Mouse (Mus musculus) limb, embryonic 14.5 days (tissue): ENCODE measurements around the gene Hmces. TPM values are rescaled to one million over a fixed set of nuclear protein-coding genes. Genes with fewer than 3 reads are reported as not detected.

ENCODE experiments used
- ATAC-seq: fragments of 200-750 bp; cut with Nextera tagmentation; 2 replicates; pipeline ENCODE4 v1.8.0; 2017; ENCODE audit warnings: low read depth, moderate number of reproducible peaks, moderate TSS enrichment; ENCODE audit not compliant: low FRiP score
- DNase-seq: peaks from one replicate; pipeline ENCODE4 v3.0.0-alpha.2; 2015; ENCODE audit warnings: low spot score
- H3K27ac ChIP-seq: fragments of 300-500 bp; sonication (generic); replicated peaks from 2 replicates; pipeline ENCODE4 v1.5.1; 2014; ENCODE audit warnings: low read depth, mild to moderate bottlenecking, low read length, moderate library complexity, mixed read lengths
- H3K27me3 ChIP-seq: fragments of 300-500 bp; sonication (generic); 2 replicates; pipeline ENCODE4 v1.6.1; 2014; ENCODE audit warnings: low read length, mixed read lengths; ENCODE audit not compliant: control insufficient read depth, insufficient read depth
- H3K36me3 ChIP-seq: fragments of 300-500 bp; sonication (generic); 2 replicates; pipeline ENCODE4 v1.6.1; 2014; ENCODE audit warnings: mild to moderate bottlenecking, low read length, moderate library complexity, mixed read lengths; ENCODE audit not compliant: control insufficient read depth, insufficient read depth
- H3K4me1 ChIP-seq: fragments of 300-500 bp; sonication (generic); 2 replicates; pipeline ENCODE4 v1.6.1; 2014; ENCODE audit warnings: antibody characterized with exemption, low read length, mixed read lengths; ENCODE audit not compliant: control insufficient read depth, insufficient read depth
- H3K4me2 ChIP-seq: fragments of 300-500 bp; sonication (generic); replicated peaks from 2 replicates; pipeline ENCODE4 v1.6.1; 2014; ENCODE audit warnings: low read depth, mild to moderate bottlenecking, low read length, moderate library complexity; ENCODE audit not compliant: severe bottlenecking
- H3K4me3 ChIP-seq: fragments of 300-500 bp; sonication (generic); replicated peaks from 2 replicates; pipeline ENCODE4 v1.5.1; 2014; ENCODE audit warnings: low read length
- H3K9ac ChIP-seq: fragments of 300-500 bp; sonication (generic); 2 replicates; pipeline ENCODE4 v1.6.1; 2014; ENCODE audit warnings: mild to moderate bottlenecking, low read depth, low read length, moderate library complexity; ENCODE audit not compliant: severe bottlenecking
- H3K9me3 ChIP-seq: fragments of 300-500 bp; sonication (generic); 2 replicates; pipeline ENCODE4 v1.6.1; 2016; ENCODE audit warnings: low read length; ENCODE audit not compliant: control insufficient read depth
- POLR2A ChIP-seq: fragments of 200-500 bp; IDR thresholded peaks from 2 replicates; pipeline ENCODE4 v1.8.0; 2012; ENCODE audit warnings: inconsistent platforms, mild to moderate bottlenecking, moderate library complexity, borderline replicate concordance; ENCODE audit not compliant: insufficient read depth, insufficient read length; ENCODE audit errors: extremely low read depth
- WGBS: fragments of 180-500 bp; shearing (Covaris S2); extraction: QIAGEN DNeasy Blood & Tissue Kit; methylation state at CpG from one replicate; pipeline ENCODE4 v1.1.7; 2014; 5-methylcytosine and 5-hydroxymethylcytosine counted together
- microRNA-seq: library from miRNA; unstranded; fragments of <30 nt; microRNA quantifications from one replicate; pipeline ENCODE4, GENCODE M21; 2016
- polyA plus RNA-seq, 2 experiments: library from polyadenylated mRNA; depleted of rRNA in 1 of 2; stranded (reverse) in 1 of 2; unstranded in 1 of 2; fragments of >200 nt; fragmentation: Nextera tagmentation in 1 of 2; extraction: Ambion mirVana in 1 of 2; gene quantifications; 2 replicates each; pipeline versions ENCODE4 v1.2.1 to v1.2.3; 2012 to 2014

The Hmces gene
- polyA plus RNA-seq, 2 experiments, result 44.1 to 48.9 TPM

- H3K9me3 ChIP-seq, result no peaks in the 10 kb centered on the region
- peaks cover 18% of the 10 kb centered on the region for H3K36me3 ChIP-seq
- peak overlapping the region; percentile 91 for H3K27ac ChIP-seq
- peak; percentile 76 for ATAC-seq
- peak overlapping the region; percentile 72 for H3K4me2 ChIP-seq
- no peaks in the 10 kb centered on the region for H3K27me3 ChIP-seq
- peak overlapping the region; percentile 92 for H3K4me3 ChIP-seq
- peak; percentile 79 for DNase-seq
- peaks cover 14% of the 10 kb centered on the region for H3K4me1 ChIP-seq
- WGBS, result 4% methylated on average over 55 of the region's 66 CpGs
- TF ChIP-seq POLR2A, result 0 out of 2 replicates have a peak, but pooled peaks have one; percentile 24
- peak overlapping the region; percentile 91 for H3K9ac ChIP-seq
These were observed 66.8 kb downstream of the Hmces start for GRCm38 (mm10) chr6:87980374-87981029.

GRCm38 (mm10) chr6:87981030-87981485, 67.3 kb downstream of the Hmces start:
- ATAC-seq, result peak; percentile 35

GRCm38 (mm10) chr6:87981547-87982256, 68.0 kb downstream of the Hmces start, which contains the start of gene H1fx:
Gene H1fx (minus strand): TSS chr6:87981637.
- DNase-seq (peak; percentile 89), ATAC-seq (peak; percentile 90)
- under 1% methylated on average over 40 of the region's 55 CpGs for WGBS
- H3K9ac ChIP-seq, result peak within 1 kb of the TSS; percentile 91
- H3K4me2 ChIP-seq, result peak within 1 kb of the TSS; percentile 72
- TF ChIP-seq POLR2A, result peak; percentile 94
- peaks cover 14% of the 10 kb centered on the region for H3K4me1 ChIP-seq
- H3K27ac ChIP-seq, result peak within 1 kb of the TSS; percentile 91
- no peaks in the 10 kb centered on the region for H3K9me3 ChIP-seq
- no peaks in the 10 kb centered on the region for H3K27me3 ChIP-seq
- peaks cover 24% of the 10 kb centered on the region for H3K36me3 ChIP-seq
- peak within 1 kb of the TSS; percentile 92 for H3K4me3 ChIP-seq

More at GRCm38 (mm10) chr6:87981030-87981485, 67.3 kb downstream of the Hmces start:
- peaks cover 14% of the 10 kb centered on the region for H3K4me1 ChIP-seq
- TF ChIP-seq POLR2A, result no peak
- H3K36me3 ChIP-seq, result peaks cover 19% of the 10 kb centered on the region
- peak overlapping the region; percentile 72 for H3K4me2 ChIP-seq
- 1% methylated on average over 45 of the region's 56 CpGs for WGBS
- H3K27ac ChIP-seq, result peak overlapping the region; percentile 91
- H3K9ac ChIP-seq, result peak overlapping the region; percentile 91
- no peaks in the 10 kb centered on the region for H3K27me3 ChIP-seq
- H3K4me3 ChIP-seq, result peak overlapping the region; percentile 92
- DNase-seq, result no peak
- H3K9me3 ChIP-seq, result no peaks in the 10 kb centered on the region

- Histone ChIP-seq H3K9me3 (no peaks in the 10 kb centered on the region), H3K36me3 (peaks cover 32% of the 10 kb centered on the region), H3K4me3 (peak overlapping the region; percentile 92), H3K9ac (peak overlapping the region; percentile 91; the same call in 1 of the 2 replicates), H3K27ac (no peak overlapping the region), H3K27me3 (no peaks in the 10 kb centered on the region), H3K4me1 (peaks cover 14% of the 10 kb centered on the region), H3K4me2 (peak overlapping the region; percentile 72)
- ATAC-seq (no peak), DNase-seq (no peak)
- TF ChIP-seq POLR2A, result no peak
- 76% methylated on average over 9 of the region's 9 CpGs for WGBS
These were observed 68.8 kb downstream of the Hmces start for GRCm38 (mm10) chr6:87982506-87982905.

Small RNAs within 50 kb of the gene (microRNA-seq; reads per million reads assigned to microRNA genes)
- not detected for gene Gm47286

Other genes with a start within 250 kb of the Hmces start
- 7.5 and 10.3 TPM in 2 replicates for gene Aplf, start 241.7 kb upstream of the Hmces start, polyA plus RNA-seq (2012; rRNA removed)
- 14.3 and 16.2 TPM in 2 replicates for gene Aplf, start 241.7 kb upstream of the Hmces start, polyA plus RNA-seq (2014; fragmentation: Nextera tagmentation; extraction: Ambion mirVana)
- gene Efcc1, start 183.1 kb upstream of the Hmces start, polyA plus RNA-seq (2012; rRNA removed), result 0.98 and 1.3 TPM in 2 replicates
- gene Efcc1, start 183.1 kb upstream of the Hmces start, polyA plus RNA-seq (2014; fragmentation: Nextera tagmentation; extraction: Ambion mirVana), result 0.64 and 0.80 TPM in 2 replicates
- gene Gp9, start 135.9 kb upstream of the Hmces start, polyA plus RNA-seq (2012; rRNA removed), result 1.4 and 2.5 TPM in 2 replicates
- 1.9 and 2.0 TPM in 2 replicates for gene Gp9, start 135.9 kb upstream of the Hmces start, polyA plus RNA-seq (2014; fragmentation: Nextera tagmentation; extraction: Ambion mirVana)
- 13.3 and 23.7 TPM in 2 replicates for gene Rab43, start 101.8 kb upstream of the Hmces start, polyA plus RNA-seq (2012; rRNA removed)
- 14.3 and 15.1 TPM in 2 replicates for gene Rab43, start 101.8 kb upstream of the Hmces start, polyA plus RNA-seq (2014; fragmentation: Nextera tagmentation; extraction: Ambion mirVana)
- 4.5 and 9.1 TPM in 2 replicates for gene Gm45140, start 78.1 kb upstream of the Hmces start, polyA plus RNA-seq (2012; rRNA removed)
- gene Gm45140, start 78.1 kb upstream of the Hmces start, polyA plus RNA-seq (2014; fragmentation: Nextera tagmentation; extraction: Ambion mirVana), result 2.7 and 4.3 TPM in 2 replicates
- 39.2 and 51.5 TPM in 2 replicates for gene Isy1, start 75.1 kb upstream of the Hmces start, polyA plus RNA-seq (2012; rRNA removed)
- 39.1 and 41.8 TPM in 2 replicates for gene Isy1, start 75.1 kb upstream of the Hmces start, polyA plus RNA-seq (2014; fragmentation: Nextera tagmentation; extraction: Ambion mirVana)
- 437 and 460 TPM in 2 replicates for gene Cnbp, start 62.8 kb upstream of the Hmces start, polyA plus RNA-seq (2012; rRNA removed)
- gene Cnbp, start 62.8 kb upstream of the Hmces start, polyA plus RNA-seq (2014; fragmentation: Nextera tagmentation; extraction: Ambion mirVana), result 1,093 and 1,108 TPM in 2 replicates
- gene Copg1, start 26.1 kb upstream of the Hmces start, polyA plus RNA-seq (2012; rRNA removed), result 135 and 137 TPM in 2 replicates
- gene Copg1, start 26.1 kb upstream of the Hmces start, polyA plus RNA-seq (2014; fragmentation: Nextera tagmentation; extraction: Ambion mirVana), result 177 and 186 TPM in 2 replicates
- 118 and 159 TPM in 2 replicates for gene H1fx, start 67.7 kb downstream of the Hmces start, polyA plus RNA-seq (2012; rRNA removed)
- 61.9 and 80.5 TPM in 2 replicates for gene H1fx, start 67.7 kb downstream of the Hmces start, polyA plus RNA-seq (2014; fragmentation: Nextera tagmentation; extraction: Ambion mirVana)
- gene Rab7, start 131.3 kb downstream of the Hmces start, polyA plus RNA-seq (2012; rRNA removed), result 185 and 208 TPM in 2 replicates
- gene Rab7, start 131.3 kb downstream of the Hmces start, polyA plus RNA-seq (2014; fragmentation: Nextera tagmentation; extraction: Ambion mirVana), result 217 and 225 TPM in 2 replicates
- gene Rpn1, start 170.5 kb downstream of the Hmces start, polyA plus RNA-seq (2012; rRNA removed), result 316 and 329 TPM in 2 replicates
- 381 and 396 TPM in 2 replicates for gene Rpn1, start 170.5 kb downstream of the Hmces start, polyA plus RNA-seq (2014; fragmentation: Nextera tagmentation; extraction: Ambion mirVana)